Mouse (Mus musculus) MEL (cell line): ENCODE results near the gene Lasp1. TPM values are rescaled to one million over a fixed set of nuclear protein-coding genes. Genes with fewer than 3 reads are reported as not detected.

Experiments used
- DNase-seq: peaks from one replicate; pipeline ENCODE4 v3.0.0; 2011; ENCODE audit warnings: low read depth, low spot score
- H3K27ac ChIP-seq: 2 replicates; pipeline ENCODE4 v1.5.1; 2012; ENCODE audit warnings: low read depth, mild to moderate bottlenecking, control low read depth, low read length, moderate library complexity; ENCODE audit not compliant: control insufficient read depth
- H3K27me3 ChIP-seq, 2 experiments: fragments of 150-350 bp in 1 of 2; sonication (generic) in 1 of 2; 2 replicates each; pipeline ENCODE4 v1.6.1; 2012; ENCODE audit warnings: low read length in 2 of 2, mild to moderate bottlenecking in 2 of 2, improper control_type of control experiment in 1 of 2, moderate library complexity in 1 of 2; ENCODE audit not compliant: insufficient read depth in 2 of 2, control insufficient read depth in 1 of 2
- H3K36me3 ChIP-seq, 2 experiments: 2 replicates each; pipeline ENCODE4 v1.6.1; 2012 to 2014; ENCODE audit warnings: low read length in 2 of 2, improper control_type of control experiment in 1 of 2, inconsistent platforms in 1 of 2, mild to moderate bottlenecking in 1 of 2; ENCODE audit not compliant: insufficient read depth in 2 of 2, control insufficient read depth in 1 of 2
- H3K4me1 ChIP-seq, 2 experiments: fragments of 150-350 bp in 1 of 2; sonication (generic) in 1 of 2; 2 replicates each; pipeline ENCODE4 v1.6.1; 2012; ENCODE audit warnings: low read length in 2 of 2, improper control_type of control experiment in 1 of 2, mild to moderate bottlenecking in 1 of 2; ENCODE audit not compliant: insufficient read depth in 2 of 2, control insufficient read depth in 1 of 2
- H3K4me3 ChIP-seq, 2 experiments: fragments of 150-350 bp in 1 of 2; sonication (generic) in 1 of 2; 2 replicates each; pipeline ENCODE4 v1.5.1; 2012; ENCODE audit warnings: low read depth in 2 of 2, low read length in 2 of 2, mild to moderate bottlenecking in 2 of 2, moderate library complexity in 2 of 2, control low read depth in 1 of 2, improper control_type of control experiment in 1 of 2; ENCODE audit not compliant: control insufficient read depth in 1 of 2, insufficient read depth in 1 of 2
- H3K79me2 ChIP-seq: 2 replicates; pipeline ENCODE4 v1.6.1; 2012; ENCODE audit warnings: mild to moderate bottlenecking, low read length, moderate library complexity; ENCODE audit not compliant: control insufficient read depth, poor library complexity, insufficient read depth
- H3K9ac ChIP-seq: 2 replicates; pipeline ENCODE4 v1.6.1; 2012; ENCODE audit warnings: low read depth, mild to moderate bottlenecking, control low read depth, low read length, moderate library complexity; ENCODE audit not compliant: control insufficient read depth, poor library complexity, severe bottlenecking
- H3K9me3 ChIP-seq: fragments of 150-350 bp; sonication (generic); replicated peaks from 2 replicates; pipeline ENCODE4 v1.6.1; 2012; ENCODE audit warnings: mild to moderate bottlenecking, low read length, improper control_type of control experiment, moderate library complexity; ENCODE audit not compliant: insufficient read depth
- BHLHE40 ChIP-seq: IDR thresholded peaks from 2 replicates; pipeline ENCODE4 v1.6.1; 2012; ENCODE audit warnings: low read depth, mild to moderate bottlenecking, inconsistent platforms, low read length, improper control_type of control experiment, borderline replicate concordance
- CHD2 ChIP-seq: IDR thresholded peaks from 2 replicates; pipeline ENCODE4 v1.6.1; 2011; ENCODE audit warnings: low read length, improper control_type of control experiment
- CTCF ChIP-seq, 3 experiments: IDR thresholded peaks in 2 of 3; conservative IDR thresholded peaks in 1 of 3; 2 replicates each; pipeline ENCODE4 v1.5.1; 2011 to 2012; ENCODE audit warnings: low read length in 3 of 3, low read depth in 2 of 3, mild to moderate bottlenecking in 2 of 3, improper control_type of control experiment in 1 of 3, inconsistent platforms in 1 of 3, mixed read lengths in 1 of 3, moderate library complexity in 1 of 3; ENCODE audit not compliant: control insufficient read depth in 1 of 3, insufficient read depth in 1 of 3, poor library complexity in 1 of 3, severe bottlenecking in 1 of 3
- EP300 ChIP-seq, 2 experiments: IDR thresholded peaks; 2 replicates each; pipeline ENCODE4 v1.6.1; 2011; ENCODE audit warnings: improper control_type of control experiment in 2 of 2, low read length in 2 of 2, low read depth in 1 of 2, mild to moderate bottlenecking in 1 of 2
- ETS1 ChIP-seq: IDR thresholded peaks from 2 replicates; pipeline ENCODE4 v1.6.1; 2012; ENCODE audit warnings: low read depth, mild to moderate bottlenecking, inconsistent platforms, low read length, improper control_type of control experiment, moderate library complexity
- GATA1 ChIP-seq: IDR thresholded peaks from 2 replicates; pipeline ENCODE4 v1.6.1; 2011; ENCODE audit warnings: low read depth, low read length, improper control_type of control experiment
- HCFC1 ChIP-seq: IDR thresholded peaks from 2 replicates; pipeline ENCODE4 v1.6.1; 2012; ENCODE audit warnings: low read depth, mild to moderate bottlenecking, inconsistent platforms, low read length, improper control_type of control experiment, moderate library complexity
- KAT2A ChIP-seq: conservative IDR thresholded peaks from 2 replicates; pipeline ENCODE4 v1.6.1; 2012; ENCODE audit warnings: low read depth, low read length, improper control_type of control experiment, inconsistent platforms
- MAZ ChIP-seq: IDR thresholded peaks from 2 replicates; pipeline ENCODE4 v1.6.1; 2012; ENCODE audit warnings: low read depth, mild to moderate bottlenecking, inconsistent platforms, low read length, improper control_type of control experiment
- MEF2A ChIP-seq: IDR thresholded peaks from 2 replicates; pipeline ENCODE4 v1.6.1; 2014; ENCODE audit warnings: low read depth, mild to moderate bottlenecking, inconsistent platforms, low read length, improper control_type of control experiment; ENCODE audit not compliant: poor library complexity, insufficient replicate concordance, severe bottlenecking; ENCODE audit errors: extremely low read depth
- MXI1 ChIP-seq: IDR thresholded peaks from 2 replicates; pipeline ENCODE4 v1.6.1; 2011; ENCODE audit warnings: mild to moderate bottlenecking, low read depth, low read length, improper control_type of control experiment
- MYB ChIP-seq: IDR thresholded peaks from 2 replicates; pipeline ENCODE4 v1.6.1; 2011; ENCODE audit warnings: mild to moderate bottlenecking, low read depth, low read length, improper control_type of control experiment
- MYC ChIP-seq: IDR thresholded peaks from 2 replicates; pipeline ENCODE4 v1.6.1; 2011; ENCODE audit warnings: low read depth, mild to moderate bottlenecking, low read length, improper control_type of control experiment, moderate library complexity
- NRF1 ChIP-seq: IDR thresholded peaks from 2 replicates; pipeline ENCODE4 v1.6.1; 2014; ENCODE audit warnings: low read depth, mild to moderate bottlenecking, inconsistent platforms, low read length, improper control_type of control experiment, moderate library complexity; ENCODE audit not compliant: poor library complexity, insufficient read depth, severe bottlenecking
- POLR2AphosphoS5 ChIP-seq: IDR thresholded peaks from 2 replicates; pipeline ENCODE4 v1.6.1; 2012; ENCODE audit warnings: low read depth, borderline replicate concordance, mild to moderate bottlenecking, inconsistent platforms, low read length, moderate library complexity, mixed read lengths
- RAD21 ChIP-seq: IDR thresholded peaks from 2 replicates; pipeline ENCODE4 v1.6.1; 2011; ENCODE audit warnings: mild to moderate bottlenecking, low read depth, low read length, improper control_type of control experiment
- RCOR1 ChIP-seq: IDR thresholded peaks from 2 replicates; pipeline ENCODE4 v1.6.1; 2012; ENCODE audit warnings: low read depth, mild to moderate bottlenecking, inconsistent platforms, low read length, improper control_type of control experiment
- SIN3A ChIP-seq: IDR thresholded peaks from 2 replicates; pipeline ENCODE4 v1.6.1; 2012; ENCODE audit warnings: low read length, improper control_type of control experiment, inconsistent platforms
- SMC3 ChIP-seq: IDR thresholded peaks from 2 replicates; pipeline ENCODE4 v1.6.1; 2011; ENCODE audit warnings: low read depth, low read length, improper control_type of control experiment
- TAL1 ChIP-seq: IDR thresholded peaks from 2 replicates; pipeline ENCODE4 v1.6.1; 2012; ENCODE audit warnings: mild to moderate bottlenecking, inconsistent platforms, low read length, moderate library complexity, mixed read lengths
- TBP ChIP-seq: IDR thresholded peaks from 2 replicates; pipeline ENCODE4 v1.8.0; 2011; ENCODE audit warnings: low read depth, low read length, improper control_type of control experiment
- TCF12 ChIP-seq: IDR thresholded peaks from 2 replicates; pipeline ENCODE4 v1.6.1; 2014; ENCODE audit warnings: low read depth, mild to moderate bottlenecking, inconsistent platforms, low read length, improper control_type of control experiment, moderate library complexity
- USF1 ChIP-seq: IDR thresholded peaks from 2 replicates; pipeline ENCODE4 v1.6.1; 2014; ENCODE audit warnings: low read depth, mild to moderate bottlenecking, inconsistent platforms, low read length, improper control_type of control experiment, moderate library complexity
- USF2 ChIP-seq, 2 experiments: IDR thresholded peaks; 2 replicates each; pipeline ENCODE4 v1.6.1; 2011 to 2012; ENCODE audit warnings: improper control_type of control experiment in 2 of 2, low read length in 2 of 2, borderline replicate concordance in 1 of 2, inconsistent platforms in 1 of 2, low read depth in 1 of 2, mild to moderate bottlenecking in 1 of 2; ENCODE audit not compliant: insufficient read depth in 1 of 2
- ZKSCAN1 ChIP-seq: IDR thresholded peaks from 2 replicates; pipeline ENCODE4 v1.6.1; 2012; ENCODE audit warnings: low read depth, mild to moderate bottlenecking, inconsistent platforms, low read length, improper control_type of control experiment, moderate library complexity
- ZMIZ1 ChIP-seq: IDR thresholded peaks from 2 replicates; pipeline ENCODE4 v1.6.1; 2012; ENCODE audit warnings: low read depth, mild to moderate bottlenecking, inconsistent platforms, low read length, improper control_type of control experiment, moderate library complexity
- ZNF384 ChIP-seq: IDR thresholded peaks from 2 replicates; pipeline ENCODE4 v1.6.1; 2012; ENCODE audit warnings: low read depth, mild to moderate bottlenecking, inconsistent platforms, low read length, improper control_type of control experiment
- polyA plus RNA-seq, 2 experiments: library from polyadenylated mRNA; stranded (reverse) in 1 of 2; unstranded in 1 of 2; fragments of >175 nt in 1 of 2; fragments of >200 nt in 1 of 2; gene quantifications; 2 replicates each; pipeline versions ENCODE4 v1.2.1 to v1.2.4; 2012; ENCODE audit warnings: low replicate concordance in 2 of 2, low read depth in 1 of 2; ENCODE audit not compliant: insufficient read length in 2 of 2, insufficient read depth in 1 of 2, missing spikeins in 1 of 2
- total RNA-seq: library from RNA; depleted of rRNA; stranded (reverse); fragments of 300-350 nt; gene quantifications from 2 replicates; pipeline ENCODE4 v1.2.3, GENCODE M21; 2012

Lasp1 gene
- total and polyA plus RNA-seq, 3 experiments, result 13.3 to 38.7 TPM; not detected in 1

- Histone ChIP-seq H3K27ac (peak overlapping the region; percentile 23; the same call in 1 of the 2 replicates), H3K79me2 (no peaks in the 10 kb centered on the region), H3K9me3 (no peaks in the 10 kb centered on the region), H3K9ac (peak overlapping the region; percentile 49), H3K36me3 (peaks cover 0 to 9% of the 10 kb centered on the region in 2 experiments; a peak in 2 of 4 replicates), H3K4me1 (peaks cover 0 to 17% of the 10 kb centered on the region in 2 experiments; a peak in 3 of 4 replicates), H3K4me3 (peak overlapping the region; percentile 53 to 54), H3K27me3 (no peaks in the 10 kb centered on the region)
- DNase-seq, result peak; percentile 34
- no peak for TF ChIP-seq SMC3
- TF ChIP-seq MEF2A, result no peak
- no peak for TF ChIP-seq USF2 (IDR thresholded peaks at IDR 0.05; ENCODE audit: borderline replicate concordance in 1 of 2, insufficient read depth in 1 of 2, low read depth in 1 of 2, low read length in 2 of 2)
- no peak for TF ChIP-seq RCOR1
- no peak for TF ChIP-seq POLR2AphosphoS5
- no peak for TF ChIP-seq CHD2
- no peak for TF ChIP-seq MAZ
- TF ChIP-seq CTCF (IDR thresholded peaks at IDR 0.05 in 2 of 3, conservative IDR thresholded peaks at IDR 0.05 in 1 of 3; ENCODE audit: control insufficient read depth in 1 of 3, insufficient read depth in 1 of 3, low read depth in 2 of 3, low read length in 3 of 3, poor library complexity in 1 of 3, severe bottlenecking in 1 of 3), result no peak
- TF ChIP-seq ZKSCAN1, result no peak
- no peak for TF ChIP-seq NRF1
- no peak for TF ChIP-seq TAL1
Measured at GRCm38 (mm10) chr11:97840135-97840490, 41.3 kb downstream of the Lasp1 start.

- H3K4me1 ChIP-seq, result peaks cover 0 to 17% of the 10 kb centered on the region in 2 experiments; a peak in 3 of 4 replicates
- H3K9ac ChIP-seq, result peak within 1 kb of the TSS; percentile 49
- DNase-seq, result peak; percentile 76
- peak within 1 kb of the TSS; percentile 23 for H3K27ac ChIP-seq
- peak within 1 kb of the TSS; percentile 53 to 54 for H3K4me3 ChIP-seq
- H3K36me3 ChIP-seq, result peaks cover 0 to 9% of the 10 kb centered on the region in 2 experiments; a peak in 2 of 4 replicates
- no peaks in the 10 kb centered on the region for H3K9me3 ChIP-seq
- no peaks in the 10 kb centered on the region for H3K79me2 ChIP-seq
- TF ChIP-seq SIN3A (no peak), SMC3 (no peak), MYB (no peak), KAT2A (no peak), TCF12 (no peak), ETS1 (no peak), HCFC1 (no peak), EP300 (IDR thresholded peaks at IDR 0.05; ENCODE audit: low read depth in 1 of 2, low read length in 2 of 2) (no peak), MYC (no peak), TBP (0 out of 2 replicates have a peak, but pooled peaks have one; percentile 31), USF1 (peak; percentile 59), ZKSCAN1 (0 out of 2 replicates have a peak, but pooled peaks have one; percentile 15), MXI1 (0 out of 2 replicates have a peak, but pooled peaks have one; percentile 53), GATA1 (no peak), RAD21 (peak; percentile 12), ZNF384 (no peak), ZMIZ1 (no peak), BHLHE40 (no peak), CTCF (IDR thresholded peaks at IDR 0.05 in 2 of 3, conservative IDR thresholded peaks at IDR 0.05 in 1 of 3; ENCODE audit: control insufficient read depth in 1 of 3, insufficient read depth in 1 of 3, low read depth in 2 of 3, low read length in 3 of 3, poor library complexity in 1 of 3, severe bottlenecking in 1 of 3) (peak; percentile 41 to 52 (median 48))
- TF ChIP-seq, all 39 proteins: peak for 6
- no peaks in the 10 kb centered on the region for H3K27me3 ChIP-seq
Measured at GRCm38 (mm10) chr11:97840539-97840954, 41.7 kb downstream of the Lasp1 start, which contains the start of gene B230217C12Rik. B230217C12Rik (plus strand) TSS chr11:97840780.
